Mouse (Mus musculus) testis, postnatal 14 days (tissue): ENCODE data around the gene Med12l.
"Not testable (repeated sequence)": the region's sequence is repeated elsewhere in the genome, so short reads cannot be mapped to it uniquely, and the experiment has no call there.

Source experiments
- DNase-seq: peaks from one replicate; pipeline ENCODE4 v3.0.0; 2021; ENCODE audit warnings: low spot score

The Med12l gene

DNA sequence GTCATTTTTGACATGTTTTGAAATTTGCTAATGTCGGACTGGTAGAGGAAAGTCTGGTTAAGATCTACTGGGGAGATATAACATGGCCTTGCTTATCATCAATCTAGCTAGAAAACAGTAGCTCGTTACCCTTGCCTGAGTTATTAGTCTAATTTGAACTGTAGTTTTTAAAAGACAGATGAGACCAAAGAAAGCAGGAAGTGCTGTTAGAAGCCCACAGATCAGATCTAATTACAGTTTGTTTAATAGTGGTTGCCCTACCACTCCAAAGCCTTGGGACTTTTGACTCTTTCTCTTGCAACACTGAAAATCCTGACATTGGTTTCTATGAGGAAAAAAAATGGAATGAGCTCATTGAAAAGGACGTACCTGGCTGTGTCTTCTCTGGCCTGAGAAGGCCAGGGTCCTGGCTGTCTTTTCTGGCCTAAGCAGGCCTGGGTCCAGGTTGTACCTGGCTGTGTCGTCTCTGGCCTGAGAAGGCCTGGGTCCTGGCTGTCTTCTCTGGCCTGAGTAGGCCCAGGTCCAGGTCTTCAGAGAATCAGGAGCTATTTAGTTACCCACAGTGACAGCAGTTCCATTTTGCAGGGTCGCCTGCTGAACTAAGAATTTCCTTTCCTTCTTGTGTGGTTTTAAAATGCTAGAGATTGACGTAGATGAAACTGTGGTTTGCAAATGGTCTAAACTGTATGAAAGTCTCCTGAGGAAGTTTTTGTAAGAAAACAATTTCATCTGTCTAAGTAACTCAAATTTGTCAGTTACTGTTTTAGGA is 95.8 kb downstream of the Med12l start, which contains the start of gene Gpr171:
TSS of gene Gpr171 (minus strand) at position 604 of the 769 bp plus-strand sequence.
- DNase-seq: no peak

DNA sequence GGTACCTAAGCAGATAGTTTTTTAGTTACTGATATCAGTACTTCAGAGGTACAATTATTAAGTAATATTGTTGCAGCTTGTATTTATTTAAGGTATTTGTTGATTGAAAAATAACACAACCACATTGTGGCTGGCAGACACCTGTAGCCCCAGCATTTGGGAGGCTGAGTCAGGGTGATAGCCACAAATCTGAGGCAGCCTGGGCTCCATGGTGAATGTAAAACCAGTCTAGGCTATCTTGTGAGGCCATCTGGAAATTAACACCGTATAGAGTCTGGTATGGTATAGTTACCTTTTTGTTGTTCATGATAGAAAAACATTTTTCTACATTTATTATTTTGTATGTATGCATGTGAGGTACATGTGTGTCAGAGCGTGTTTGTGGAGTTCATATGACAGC is 96.5 kb downstream of the Med12l start:
- no peak for DNase-seq

DNA sequence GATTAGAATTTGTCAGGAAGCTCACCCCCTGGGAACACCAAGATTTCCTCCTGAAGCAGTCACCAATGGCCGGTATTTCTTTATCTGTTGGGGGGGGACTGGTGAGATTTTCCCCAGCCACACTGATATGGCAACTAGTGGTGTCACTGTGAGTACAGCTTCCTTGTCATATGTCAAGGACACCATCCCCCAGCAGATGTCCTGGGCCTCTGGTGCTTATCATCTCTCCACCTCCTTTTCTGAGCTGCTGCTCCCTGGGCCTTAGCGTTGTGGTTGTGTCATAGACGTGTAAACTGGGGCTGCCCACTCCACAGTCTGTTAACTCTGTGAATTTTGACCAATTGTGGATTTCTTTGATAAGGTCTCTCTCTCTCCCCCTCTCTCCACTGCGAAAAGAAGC is 98.8 kb downstream of the Med12l start:
- DNase-seq: no peak

DNA sequence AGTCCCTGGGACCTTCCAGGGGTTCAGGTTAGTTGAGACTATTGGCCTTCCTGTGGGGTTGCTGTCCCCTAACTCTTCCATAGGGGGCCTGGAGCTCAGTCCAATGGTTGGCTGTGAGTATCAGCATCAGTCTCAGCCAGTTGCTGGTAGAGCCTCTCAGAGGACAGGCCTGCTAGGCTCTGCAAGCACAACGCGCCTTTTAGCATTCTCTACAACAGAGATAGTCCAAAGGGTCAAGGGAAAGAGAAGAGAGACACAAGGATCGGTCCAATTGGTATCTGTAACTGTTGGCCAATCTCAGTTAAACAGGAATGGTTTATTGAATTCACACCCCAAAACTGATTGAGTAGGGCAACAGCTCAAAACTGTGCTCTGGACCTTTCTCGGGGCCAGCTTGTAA is 101.8 kb downstream of the Med12l start:
- no peak for DNase-seq

DNA sequence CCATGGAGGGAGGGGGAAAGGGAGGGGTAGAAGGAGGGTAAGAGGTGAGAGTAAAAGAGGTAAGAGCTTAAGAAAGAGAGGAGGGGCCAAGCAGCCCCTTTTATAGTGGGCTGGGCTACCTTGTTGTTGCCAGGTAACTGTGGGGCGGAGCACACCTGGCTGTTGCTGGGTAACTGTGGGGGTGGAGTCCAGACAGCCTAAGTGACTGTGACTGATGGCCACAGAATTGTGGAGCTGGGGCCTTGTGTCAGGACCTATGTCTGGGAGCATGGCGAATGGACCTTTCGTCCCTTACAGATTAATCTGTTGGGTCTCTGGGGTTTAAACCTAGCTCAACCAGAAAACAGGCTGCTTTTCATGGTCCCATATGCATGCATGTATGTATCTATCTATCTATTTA is 104.2 kb downstream of the Med12l start:
- DNase-seq: not testable (repeated sequence)

DNA sequence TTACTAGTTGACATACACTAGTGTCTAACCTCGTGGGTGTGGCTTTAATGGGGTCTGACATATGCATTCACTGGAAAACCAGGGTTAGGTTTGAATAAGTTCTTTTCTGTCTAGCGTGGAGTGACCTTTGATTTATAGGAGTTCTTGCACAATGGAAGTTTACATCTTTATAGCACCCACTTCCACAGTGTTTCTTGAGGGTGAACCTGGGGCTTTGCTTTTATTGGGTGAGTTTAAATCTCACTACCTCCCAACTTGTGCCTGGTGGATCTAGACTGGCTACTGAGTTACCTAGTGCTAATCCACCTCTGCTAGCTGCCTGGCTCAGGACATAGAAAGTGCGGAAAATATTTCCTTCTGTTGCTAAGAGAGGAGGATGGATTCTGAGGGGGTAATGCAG is 106.3 kb downstream of the Med12l start:
- no peak for DNase-seq

DNA sequence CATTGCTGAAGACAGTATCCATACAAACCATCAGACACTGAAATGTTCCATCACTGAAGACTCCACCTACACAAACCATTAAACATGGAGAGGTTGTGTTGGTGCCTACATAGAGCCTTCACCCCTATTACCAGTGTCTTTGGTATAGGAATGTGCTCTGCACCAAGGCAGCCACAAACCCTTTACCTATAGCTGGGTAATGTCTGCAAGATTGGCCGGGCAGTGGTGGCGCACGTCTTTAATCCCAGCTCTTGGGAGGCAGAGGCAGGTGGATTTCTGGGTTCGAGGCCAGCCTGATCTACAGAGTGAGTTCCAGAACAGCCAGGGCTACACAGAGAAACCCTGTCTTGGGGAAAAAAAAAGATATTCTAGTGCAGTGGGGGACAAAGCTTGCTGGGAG is 107.7 kb downstream of the Med12l start:
- DNase-seq: not testable (repeated sequence)

DNA sequence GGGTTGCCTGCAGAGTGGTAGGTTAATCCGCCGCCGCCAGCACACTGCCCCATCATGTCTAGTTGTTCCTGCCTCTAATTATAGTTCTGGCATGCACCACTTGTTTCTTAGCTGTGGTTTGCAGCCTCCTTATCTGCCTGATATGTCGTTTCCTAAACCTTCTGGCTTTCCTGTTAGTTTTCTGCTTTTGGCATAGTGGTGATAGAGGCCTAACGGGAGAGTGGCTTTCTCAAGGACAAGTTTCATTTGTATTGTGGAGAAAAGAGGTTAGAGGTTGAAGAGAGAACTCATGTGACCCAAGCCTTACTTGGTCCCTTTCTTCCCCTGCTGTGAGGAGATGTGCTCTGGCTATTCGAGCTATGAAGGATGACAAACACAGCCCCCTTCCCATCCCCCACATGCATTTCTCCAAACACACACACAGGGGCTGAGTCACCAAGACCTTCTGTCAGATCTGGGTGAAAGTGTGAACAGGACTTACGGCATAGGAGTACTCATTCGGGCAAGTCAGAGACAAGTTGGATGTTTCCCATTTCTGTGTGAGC is 108.4 kb downstream of the Med12l start:
- no peak for DNase-seq

DNA sequence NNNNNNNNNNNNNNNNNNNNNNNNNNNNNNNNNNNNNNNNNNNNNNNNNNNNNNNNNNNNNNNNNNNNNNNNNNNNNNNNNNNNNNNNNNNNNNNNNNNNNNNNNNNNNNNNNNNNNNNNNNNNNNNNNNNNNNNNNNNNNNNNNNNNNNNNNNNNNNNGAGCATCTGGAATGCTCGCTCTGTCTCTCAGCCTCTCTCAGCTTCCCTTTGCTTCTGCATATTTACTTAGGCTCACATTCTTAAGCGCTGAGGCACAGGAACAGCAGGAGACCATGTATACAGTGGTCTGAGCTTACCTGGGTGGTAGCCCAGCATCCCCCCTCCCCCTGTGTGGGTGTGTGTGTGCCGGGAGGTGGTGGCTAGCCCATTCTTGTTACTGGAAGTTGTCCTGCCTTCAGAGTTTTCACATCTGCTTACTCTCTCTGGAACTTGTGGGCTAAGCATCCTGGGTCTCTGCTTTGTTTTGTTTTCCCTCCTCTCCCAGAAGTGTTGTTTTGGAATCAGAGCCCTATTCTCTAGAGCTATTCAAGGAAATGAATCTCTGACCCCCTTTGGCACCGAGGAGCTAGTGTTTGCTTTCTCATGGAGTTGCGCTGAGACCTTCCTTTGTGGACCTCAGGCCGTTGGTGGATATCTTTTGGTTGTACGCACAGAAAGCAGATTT is 115.6 kb downstream of the Med12l start:
- no peak for DNase-seq

DNA sequence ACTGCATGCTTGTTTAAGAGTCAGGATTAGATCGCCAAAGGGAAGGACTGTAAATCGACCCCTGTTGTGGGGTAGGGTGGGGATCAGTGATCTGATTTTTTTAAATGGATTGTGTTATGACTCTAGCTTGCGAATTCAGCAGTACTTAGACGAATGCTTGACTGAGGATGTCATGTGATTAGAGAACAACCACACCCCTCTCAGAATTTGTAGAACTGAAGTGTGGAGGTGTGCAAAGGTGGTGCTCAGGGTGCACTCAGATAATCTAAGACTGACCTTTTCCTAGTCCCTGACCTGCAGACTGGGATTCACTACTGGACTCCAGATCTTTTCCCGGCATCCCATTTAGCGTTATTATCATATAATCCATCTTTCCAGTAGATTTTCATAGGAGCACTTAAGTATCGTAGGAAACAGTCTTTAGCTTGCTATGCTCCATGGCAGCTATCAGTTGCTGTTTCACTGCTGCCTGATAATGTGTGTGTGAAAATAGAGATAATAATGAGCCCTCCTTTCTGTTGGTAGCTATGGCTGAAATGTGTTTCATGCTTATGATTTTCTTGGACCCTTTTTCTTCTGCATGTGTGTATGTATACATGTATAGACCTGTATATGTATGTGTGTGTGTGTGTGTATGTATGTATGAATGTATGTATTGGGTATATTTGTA is 116.3 kb downstream of the Med12l start:
- DNase-seq: no peak

DNA sequence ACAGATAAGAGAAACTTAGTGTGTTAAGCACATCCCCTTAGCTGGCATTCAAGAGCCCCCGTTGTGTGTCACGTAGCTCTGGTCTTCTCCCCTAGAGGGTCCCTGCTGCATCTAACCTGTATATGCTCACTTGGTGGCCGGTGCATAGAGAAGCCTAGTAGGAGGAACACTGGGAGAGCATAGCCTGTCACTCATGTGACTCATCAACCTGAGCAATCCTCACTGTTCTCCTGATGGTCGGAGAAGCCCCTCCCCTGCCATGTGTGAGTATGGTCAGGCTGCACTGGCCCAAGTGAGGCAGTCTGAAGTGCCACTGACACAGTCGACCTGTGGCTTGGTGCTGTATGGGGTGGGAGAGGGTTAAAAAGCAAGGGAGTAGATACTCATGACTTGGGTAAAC is 119.4 kb downstream of the Med12l start:
- DNase-seq: no peak

DNA sequence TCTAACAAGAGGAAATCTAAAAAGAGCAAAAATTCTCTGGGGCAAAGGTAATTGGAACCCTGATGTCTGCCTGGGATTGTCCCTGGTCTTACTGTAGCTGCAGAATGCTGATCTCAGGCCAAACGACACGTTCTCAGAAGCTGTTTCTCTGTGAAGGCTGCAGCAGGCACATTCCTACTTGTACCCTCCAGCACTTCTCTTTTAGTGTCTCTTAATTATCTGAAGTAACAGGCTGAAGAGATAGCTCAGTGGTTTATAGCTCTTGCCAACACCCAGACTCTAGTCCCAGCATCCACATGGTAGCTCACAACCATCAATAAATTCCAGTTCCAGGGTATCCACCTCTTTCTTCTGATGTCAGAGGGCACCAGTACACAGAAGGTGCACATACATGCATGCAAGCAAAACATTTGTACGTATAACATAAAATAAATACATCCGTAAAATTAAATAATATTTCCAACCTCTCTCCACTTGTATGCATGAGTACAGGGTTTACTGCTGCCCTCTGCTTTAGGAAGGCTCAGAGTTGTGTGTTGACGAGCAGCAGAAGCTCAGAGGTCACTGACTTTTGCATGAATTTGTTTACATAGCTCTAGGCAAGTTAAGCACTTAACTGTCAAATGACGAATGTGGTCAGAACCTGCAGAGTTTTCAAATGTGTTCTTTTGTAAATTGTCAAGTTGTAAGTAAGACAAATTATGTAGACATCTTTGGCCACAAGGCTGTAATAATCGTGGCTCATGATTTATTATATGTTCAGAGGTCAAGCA is 120.3 kb downstream of the Med12l start:
- no peak for DNase-seq

DNA sequence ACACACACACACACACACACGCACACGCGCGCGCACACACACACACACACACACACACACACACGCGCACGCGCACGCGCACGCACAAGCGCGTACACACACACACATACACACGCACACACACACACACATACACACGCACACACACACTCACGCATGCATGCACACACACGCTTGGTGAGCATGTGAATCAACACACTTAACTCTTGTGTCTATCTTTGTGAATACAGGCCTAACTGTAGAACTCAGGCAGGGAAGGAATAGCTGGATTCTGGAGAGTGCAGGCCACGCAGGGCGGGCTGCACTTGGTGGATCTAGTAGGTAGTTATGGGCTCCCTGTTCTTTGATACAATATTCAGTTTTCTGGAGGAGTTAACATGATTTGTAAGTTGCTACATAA is 123.1 kb downstream of the Med12l start:
- no peak for DNase-seq

DNA sequence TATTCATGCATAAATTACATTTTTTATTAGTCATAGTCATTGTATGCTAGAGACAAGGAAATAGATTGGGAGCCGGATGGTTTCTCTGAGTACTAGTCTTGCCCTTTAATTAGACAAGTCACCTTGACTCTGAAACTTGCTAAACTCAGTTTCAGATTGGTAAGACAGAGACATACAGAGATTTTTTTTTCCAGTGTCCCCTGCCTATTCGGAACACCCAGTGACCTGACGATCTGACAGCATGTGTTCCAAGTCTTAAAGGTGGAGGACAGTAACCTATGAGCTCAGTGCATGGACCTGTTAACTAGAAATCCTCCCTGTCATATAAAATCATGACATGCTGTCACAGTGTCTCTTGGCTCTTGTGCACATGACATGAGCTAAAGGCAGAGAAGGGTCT is 123.9 kb downstream of the Med12l start:
- DNase-seq: no peak

DNA sequence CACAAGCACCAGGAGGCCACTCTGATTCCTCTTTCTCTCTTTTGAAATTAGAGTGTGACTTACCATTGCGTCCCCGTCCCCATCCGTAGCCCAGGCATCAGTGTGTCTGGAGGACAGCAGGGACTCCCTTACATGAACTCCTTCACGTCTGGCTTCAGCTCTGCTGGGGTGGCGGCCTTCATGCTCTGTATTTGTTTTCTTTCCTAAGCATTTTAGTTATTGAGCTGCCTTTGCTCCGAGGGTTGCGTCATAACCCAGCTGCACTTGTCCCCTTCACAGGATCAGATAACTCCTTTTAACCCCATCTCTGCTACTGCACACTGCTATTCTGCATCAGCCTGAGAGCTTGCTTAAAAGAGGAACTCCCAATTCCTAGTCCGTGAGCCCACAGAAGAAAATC is 124.8 kb downstream of the Med12l start:
- no peak for DNase-seq

DNA sequence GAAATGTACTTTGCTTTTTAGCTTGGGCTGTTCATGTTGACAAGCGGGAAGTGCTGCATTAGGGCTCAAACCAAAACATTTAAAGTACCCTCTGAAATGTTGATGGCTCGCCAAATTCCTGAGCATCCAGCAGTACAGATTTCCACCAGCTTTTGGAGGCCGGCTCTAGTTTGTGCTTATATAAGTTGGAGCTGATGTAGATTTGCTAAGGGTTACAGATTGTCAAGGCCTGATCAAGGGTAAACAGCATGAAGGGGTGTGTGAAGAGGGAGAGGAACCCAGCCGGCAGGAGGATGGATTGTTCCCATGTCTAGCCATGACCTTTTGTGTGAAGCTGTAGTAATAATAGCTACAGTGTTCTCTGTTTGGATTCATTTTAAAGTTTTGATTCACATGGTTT is 125.5 kb downstream of the Med12l start:
- DNase-seq: no peak

DNA sequence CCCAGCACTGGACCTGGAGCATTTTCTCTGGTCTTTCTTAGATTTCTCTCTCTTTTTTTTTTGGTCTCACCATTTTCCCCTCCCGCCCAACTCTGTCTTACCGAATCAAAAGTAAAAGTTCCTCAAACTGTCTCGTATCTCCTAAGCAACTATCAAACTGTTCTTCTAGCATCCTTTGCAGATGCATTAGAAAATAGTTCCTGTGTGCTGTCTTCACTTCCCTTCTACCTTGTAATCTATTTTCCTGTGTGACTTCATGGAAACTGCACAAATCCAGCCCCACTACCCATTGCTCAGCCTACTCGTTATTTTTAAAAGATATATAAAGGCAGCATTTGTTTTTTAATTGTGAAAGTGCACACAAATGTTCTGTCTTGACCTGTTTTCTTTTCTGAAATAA is 126.3 kb downstream of the Med12l start:
- no peak for DNase-seq

DNA sequence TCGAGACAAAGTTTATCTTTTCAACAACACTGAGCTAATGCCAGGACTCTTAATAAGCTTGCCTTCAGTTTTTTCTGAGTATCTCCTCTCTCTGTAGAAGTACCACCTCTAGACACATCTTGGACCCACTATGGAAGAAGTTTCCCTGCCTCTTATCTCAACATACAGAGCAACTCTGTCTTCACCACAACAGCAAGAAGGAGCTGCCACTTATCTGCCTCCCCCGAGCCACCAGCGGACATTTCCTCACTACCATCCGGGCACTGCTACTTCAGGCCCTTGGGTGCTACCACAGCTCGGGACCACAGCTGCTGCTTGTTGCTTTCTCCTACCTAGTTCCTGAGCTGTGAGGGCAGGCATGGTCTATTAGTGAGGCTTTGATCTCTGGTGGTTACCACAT is 127.6 kb downstream of the Med12l start:
- no peak for DNase-seq

DNA sequence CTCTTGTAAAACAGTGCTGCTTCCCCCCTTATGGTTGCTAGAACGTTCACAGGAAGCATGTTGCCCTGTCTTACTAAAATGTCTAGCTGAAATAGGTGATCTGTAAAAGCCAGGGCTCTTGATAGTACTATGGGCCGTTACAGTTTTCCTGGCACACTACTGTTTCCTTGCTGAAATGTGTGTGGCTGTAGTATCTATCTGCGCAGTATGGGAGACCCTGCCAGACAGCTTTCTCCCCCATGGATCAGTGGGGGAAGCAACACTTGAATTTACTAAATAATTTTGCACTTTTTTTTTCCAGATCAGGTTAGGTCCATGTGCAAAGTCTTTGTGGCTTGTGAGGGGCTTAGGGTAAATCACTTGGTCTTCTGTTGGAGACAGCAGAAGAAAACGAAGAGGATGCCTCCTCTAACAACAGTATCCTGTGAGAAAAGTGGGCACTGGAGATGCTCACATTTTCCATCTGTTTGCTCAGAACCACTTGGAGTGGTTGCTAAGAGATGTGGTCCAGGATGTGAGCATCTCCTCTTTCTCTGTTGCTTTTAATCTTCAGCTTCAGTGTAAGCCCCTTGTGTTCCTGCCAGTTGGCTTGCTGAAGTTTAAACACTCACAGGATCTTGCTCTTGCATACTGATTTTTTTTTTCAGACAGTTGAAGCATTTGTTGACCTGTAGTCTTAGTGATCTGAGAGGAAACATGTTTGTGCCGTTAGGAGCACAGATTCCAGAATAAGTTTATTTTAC is 130.5 kb downstream of the Med12l start:
- no peak for DNase-seq

DNA sequence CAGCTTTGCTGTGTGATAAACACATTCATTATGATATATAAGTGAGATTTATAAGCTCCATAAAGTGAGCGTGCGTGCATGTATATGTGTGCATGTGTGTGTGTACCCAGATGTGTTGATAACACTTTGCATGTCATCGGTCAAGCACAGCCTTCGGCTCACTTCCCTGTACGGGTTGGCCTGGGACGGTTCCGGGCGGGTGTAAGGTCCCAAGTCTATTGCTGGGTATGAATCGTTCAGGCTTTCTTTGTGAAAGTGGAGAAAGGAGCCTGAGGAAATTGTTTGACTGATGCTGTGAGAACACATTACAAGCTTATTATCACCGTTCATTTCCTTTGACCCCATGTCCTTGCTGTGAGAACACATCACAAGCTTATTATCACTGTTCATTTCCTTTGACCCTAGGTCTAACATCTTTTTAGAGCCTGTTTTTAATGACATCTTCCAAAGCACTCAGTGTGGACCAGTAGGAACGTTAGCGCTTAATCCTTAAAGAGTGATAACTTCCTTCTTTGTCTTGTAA is 133.4 kb downstream of the Med12l start:
- no peak for DNase-seq

DNA sequence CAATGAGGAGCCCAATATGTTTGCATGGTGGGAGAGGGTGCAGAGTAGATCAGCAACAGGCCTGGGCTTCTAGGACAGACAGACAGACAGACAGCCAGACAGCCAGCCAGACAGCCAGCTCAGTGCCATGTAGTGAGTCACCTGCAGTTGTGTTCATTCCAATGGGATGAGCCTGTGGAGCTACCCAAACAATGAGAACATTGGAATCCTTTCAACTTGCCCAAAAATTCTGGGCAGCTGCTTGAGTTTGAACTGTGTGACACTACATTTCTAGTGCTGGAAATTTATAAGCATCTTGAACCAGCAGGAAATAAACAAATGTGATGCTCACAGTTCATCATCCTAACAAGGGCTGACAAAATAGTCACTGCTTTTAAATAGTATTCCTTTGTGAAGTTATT is 134.0 kb downstream of the Med12l start:
- no peak for DNase-seq
